Mouse (Mus musculus) brain, adult 10 weeks (tissue): ENCODE results near the gene E130208F15Rik. TPM values are rescaled to one million over a fixed set of nuclear protein-coding genes. Genes with fewer than 3 reads are reported as not detected.

ENCODE experiments used
- polyA plus RNA-seq: library from polyadenylated mRNA; stranded (reverse); fragments of 350-450 nt; fragmentation: Illumina TruSeq; extraction: RNeasy Lipid Tissue Mini Kit (QIAGEN cat#74804); gene quantifications from one replicate; pipeline ENCODE4 v1.2.3, GENCODE M21; 2015; ENCODE audit warnings: low read depth, low replicate concordance

Gene E130208F15Rik
- polyA plus RNA-seq = 0.43 TPM

DNA sequence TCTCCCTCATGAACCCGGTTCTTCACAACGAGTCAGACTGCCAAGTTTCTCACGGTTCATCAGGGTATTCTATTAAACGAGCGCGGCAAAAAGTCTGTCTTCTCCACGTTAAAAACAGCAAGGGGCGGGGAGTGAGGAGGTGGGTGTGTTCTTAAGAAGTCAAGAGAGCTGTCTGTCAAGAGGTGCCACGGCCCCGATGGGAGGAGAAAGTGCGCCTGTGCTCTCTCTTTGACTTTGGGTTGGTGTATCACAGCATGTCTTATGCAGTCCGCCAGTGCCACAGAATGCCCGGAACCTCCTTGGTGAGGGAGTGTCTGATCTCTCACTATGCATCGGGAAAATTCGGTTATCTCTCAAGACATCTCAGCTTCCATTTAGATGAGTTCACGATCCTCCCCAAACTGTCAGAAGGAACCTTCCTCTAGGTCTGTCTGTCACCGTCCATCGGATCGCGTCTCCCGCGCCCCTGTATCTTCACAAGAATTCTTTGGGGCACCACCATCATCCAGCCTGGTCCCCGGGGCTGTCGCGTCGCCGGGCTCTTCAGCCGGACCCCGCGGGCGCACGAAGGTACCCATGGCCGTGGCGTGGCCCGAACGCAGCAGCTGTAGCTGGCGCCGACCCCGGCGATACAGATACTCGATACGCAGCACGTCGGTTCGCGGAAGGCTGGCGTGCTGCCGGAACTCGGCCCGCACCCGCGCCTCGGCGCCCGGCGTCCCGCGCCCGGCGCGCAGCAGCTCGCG is at the start of gene E130208F15Rik:
Gene E130208F15Rik (plus strand): TSS at position 202 of the 746 bp plus-strand sequence.

DNA sequence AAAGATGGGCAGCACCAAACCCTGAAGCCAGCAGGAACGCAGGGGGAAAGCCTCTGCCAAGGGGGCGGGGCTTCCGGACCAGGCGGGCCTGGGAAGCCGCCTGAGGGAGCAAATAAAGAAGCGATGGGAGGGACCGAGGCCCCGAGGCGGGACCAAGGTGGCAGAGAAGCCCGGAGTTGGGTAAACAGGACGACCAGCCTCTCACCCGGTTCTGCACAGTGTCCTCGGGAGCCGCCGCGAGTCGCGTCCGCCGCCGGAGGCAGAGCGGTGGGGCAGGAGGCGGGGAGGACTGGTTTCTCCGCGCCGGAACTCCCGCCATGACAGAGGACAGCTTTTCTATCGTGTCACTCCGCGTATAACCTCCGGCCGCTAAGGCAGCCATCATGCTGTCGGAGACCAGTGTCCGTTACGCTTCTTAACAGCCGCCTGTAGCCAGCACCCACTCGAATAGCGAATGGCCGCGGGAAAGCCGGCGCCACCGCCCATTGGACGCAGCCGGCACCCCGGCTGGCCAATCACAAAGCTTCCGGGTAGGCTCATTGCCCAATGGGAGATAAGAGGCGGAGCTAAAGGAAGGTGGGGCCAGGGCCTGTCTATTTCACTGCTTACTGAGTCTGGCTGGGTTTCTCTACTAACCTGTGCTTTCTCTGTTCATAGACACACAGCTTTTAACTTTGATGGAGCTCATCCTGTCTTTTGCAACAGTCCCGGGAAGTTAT is 41.4 kb upstream of the E130208F15Rik start, which contains the start of the genes Thap8 and Wdr62:
Gene Thap8 (plus strand): TSS at position 144 of the 719 bp plus-strand sequence.
Gene Wdr62 (minus strand): TSS at position 469 of the 719 bp plus-strand sequence.

DNA sequence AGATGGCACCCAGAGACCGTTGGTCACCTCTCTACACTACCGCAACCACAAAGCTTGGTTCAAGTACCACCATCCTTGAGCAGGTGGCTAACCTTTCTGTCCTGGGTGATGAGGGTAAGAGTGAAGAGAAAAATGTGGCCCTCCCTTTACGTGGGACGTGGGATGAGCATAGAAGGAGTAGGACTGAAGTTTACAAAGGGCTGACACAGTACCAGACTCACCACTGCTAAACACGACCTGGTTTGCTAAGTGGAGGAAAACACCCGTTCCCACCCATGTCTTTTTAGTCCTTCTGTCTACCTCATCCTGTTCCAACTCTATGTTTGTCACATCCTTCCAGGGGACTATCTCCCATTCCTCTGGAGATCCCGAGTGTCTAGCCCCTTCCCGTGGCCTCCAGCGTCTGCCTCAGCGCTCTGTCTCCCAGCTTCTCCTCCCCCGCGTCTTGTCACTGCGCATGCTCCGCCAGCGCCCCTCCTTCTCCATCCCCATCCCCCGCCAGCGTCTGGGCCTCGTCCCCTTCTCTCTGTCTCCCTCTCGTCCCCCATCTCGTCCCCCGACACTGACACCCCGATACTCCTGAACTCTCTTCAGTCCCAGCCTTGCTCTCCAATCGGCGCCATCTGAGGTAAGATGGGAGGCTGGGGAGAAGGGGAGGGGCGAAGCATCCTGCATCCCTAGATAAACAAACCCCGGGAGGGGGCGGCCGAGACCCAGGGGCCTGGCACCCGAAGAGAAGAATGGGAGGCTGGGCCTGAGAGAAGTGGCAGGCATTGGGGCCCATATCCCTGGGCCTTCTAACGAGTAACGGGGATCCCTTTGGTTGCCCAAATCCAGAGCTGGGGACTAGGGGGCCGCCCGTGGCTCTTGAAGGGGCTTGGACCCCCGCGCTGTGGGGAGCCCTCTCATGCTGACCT is 30.1 kb upstream of the E130208F15Rik start, which contains the start of gene Clip3:
Gene Clip3 (plus strand): TSS at position 514 of the 917 bp plus-strand sequence.

DNA sequence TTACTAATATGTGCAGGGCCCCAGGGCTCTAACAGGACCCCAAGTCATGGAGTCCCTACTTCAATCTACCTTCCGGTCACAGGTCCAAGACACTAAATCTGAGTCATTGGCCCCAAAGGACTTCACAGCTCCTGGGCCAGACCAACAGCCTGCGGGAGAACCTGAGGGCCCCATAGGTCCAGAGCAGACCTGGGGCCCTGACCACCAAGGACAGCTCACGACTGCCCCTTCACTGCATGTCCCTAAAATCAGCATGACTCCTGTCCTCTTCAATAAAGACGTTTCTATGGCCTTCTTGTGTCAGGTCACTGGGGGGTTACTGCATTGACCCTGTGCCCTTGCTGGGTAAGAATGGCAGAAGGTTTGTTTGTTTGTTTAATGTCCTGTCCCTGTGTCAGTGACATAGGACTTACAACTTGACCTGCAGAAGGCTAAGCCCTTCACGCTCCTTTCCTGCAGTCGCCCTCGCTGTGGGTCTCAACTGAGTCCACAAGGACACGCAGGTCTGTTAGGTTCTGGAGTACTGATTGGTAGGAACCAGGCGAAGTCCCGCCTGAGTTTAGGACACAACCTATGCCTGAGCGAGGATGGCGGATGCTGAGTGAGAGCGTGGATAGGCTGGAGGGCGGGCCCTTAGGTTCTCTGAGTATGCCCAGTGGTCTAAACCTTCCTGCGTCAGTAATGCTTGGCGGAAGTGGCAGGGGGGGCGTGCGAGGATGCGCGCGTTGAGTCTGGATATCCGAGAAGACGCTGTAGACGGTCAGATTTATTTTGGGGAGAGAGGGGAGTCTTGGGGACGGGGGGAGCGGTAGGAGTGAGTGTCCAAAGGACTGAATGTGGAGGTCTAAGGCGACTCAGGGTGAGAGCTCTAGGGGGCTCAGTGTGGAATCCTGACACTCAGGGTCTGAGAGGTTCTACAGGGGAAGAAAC is 13.2 kb upstream of the E130208F15Rik start, which contains the start of gene Alkbh6:
Gene Alkbh6 (plus strand): TSS at position 642 of the 930 bp plus-strand sequence.

DNA sequence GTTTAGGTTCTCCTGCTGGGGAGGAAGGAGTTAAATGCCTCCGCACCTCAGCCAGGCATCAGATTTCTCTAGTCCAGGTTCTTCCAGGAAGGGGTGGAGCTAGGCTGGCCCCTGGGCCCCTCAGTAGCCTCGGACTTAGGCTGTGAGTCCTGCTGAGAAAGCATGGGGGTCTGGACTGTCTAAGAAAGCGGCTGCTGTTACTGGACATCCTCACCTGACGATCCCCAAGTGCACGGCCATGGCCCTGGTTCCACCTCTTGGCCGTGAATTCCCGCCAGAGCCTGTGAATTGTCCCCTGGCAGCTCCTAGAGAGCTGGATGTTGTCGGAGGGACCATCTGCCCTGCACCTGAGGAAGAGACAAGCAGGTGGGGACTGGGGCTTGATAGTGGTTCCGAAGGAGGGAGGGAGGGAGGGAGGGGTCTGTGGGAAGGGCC is 6.8 kb upstream of the E130208F15Rik start, which contains the start of gene Syne4:
Gene Syne4 (plus strand): TSS at position 87 of the 435 bp plus-strand sequence.

DNA sequence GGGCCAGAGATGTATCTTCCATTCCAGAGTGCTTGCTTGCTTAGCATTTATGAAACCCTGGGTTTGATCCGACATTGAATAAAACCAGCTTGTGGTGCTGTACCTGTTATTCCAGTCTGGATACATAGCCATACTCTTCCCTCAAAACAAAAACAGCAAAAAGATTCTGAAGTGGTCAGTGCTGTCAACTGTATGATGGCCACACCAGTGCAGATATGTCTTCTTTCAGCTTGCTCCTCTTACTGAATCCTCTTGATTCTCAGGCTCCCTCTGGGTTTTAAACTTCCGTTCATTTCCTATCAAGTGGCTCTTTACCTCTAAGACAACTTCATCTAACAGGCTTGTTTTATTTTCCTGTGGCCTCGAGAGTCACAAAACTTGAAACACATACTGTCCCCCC is 2.3 kb downstream of the E130208F15Rik start, which contains the start of gene Sdhaf1:
Gene Sdhaf1 (minus strand): TSS at position 101 of the 400 bp plus-strand sequence.

DNA sequence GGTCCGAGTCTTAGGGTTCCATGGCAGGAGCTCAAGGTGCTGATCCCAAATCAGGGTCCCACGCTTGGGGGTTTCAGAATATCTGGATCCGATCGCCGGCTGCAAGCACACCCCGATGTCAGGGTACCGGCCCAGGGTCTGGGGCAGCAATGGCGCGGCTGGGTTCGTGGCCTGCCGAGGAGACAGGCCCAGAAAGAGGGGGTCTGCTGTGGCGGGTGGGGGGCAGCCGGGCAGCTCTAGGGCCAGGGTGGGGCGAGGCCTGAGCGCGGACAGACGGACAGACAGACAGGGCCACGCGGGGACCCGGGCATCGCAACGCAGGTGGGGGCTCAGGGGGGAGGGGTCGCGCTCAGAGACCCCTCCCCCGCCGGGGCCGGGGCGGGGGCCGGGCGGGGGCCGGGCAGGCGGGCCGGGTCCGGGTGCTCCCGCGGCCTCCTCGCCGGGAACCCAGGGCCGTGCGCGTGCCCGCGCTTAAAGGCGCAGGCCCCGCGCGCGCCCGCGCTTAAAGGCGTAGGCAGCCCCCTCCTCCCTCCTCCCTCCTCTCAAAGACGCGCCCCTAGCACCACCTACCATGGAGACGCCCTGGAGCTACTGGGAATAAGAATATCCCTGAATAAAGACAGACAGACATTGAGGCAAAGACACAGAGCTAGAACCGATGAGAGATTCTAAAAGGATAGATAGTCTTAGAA is 41.3 kb downstream of the E130208F15Rik start, which contains the start of gene Lrfn3:
Gene Lrfn3 (minus strand): TSS at position 121 of the 692 bp plus-strand sequence.

Other genes with a start within 250 kb of the E130208F15Rik start
- gene Zfp82, start 248.8 kb upstream of the E130208F15Rik start, polyA plus RNA-seq = 5.0 TPM
- gene Gm26920, start 231.3 kb upstream of the E130208F15Rik start, polyA plus RNA-seq = 0.83 TPM
- gene Zfp566, start 231.2 kb upstream of the E130208F15Rik start, polyA plus RNA-seq = 7.6 TPM
- 67.4 TPM for gene Zfp260, start 227.0 kb upstream of the E130208F15Rik start, polyA plus RNA-seq
- 13.2 TPM for gene Zfp382, start 199.8 kb upstream of the E130208F15Rik start, polyA plus RNA-seq
- 38.1 TPM for gene Zfp146, start 152.0 kb upstream of the E130208F15Rik start, polyA plus RNA-seq
- gene Cox7a1, start 137.6 kb upstream of the E130208F15Rik start, polyA plus RNA-seq = 10.0 TPM
- 226 TPM for gene Capns1, start 122.9 kb upstream of the E130208F15Rik start, polyA plus RNA-seq
- 79.0 TPM for gene Polr2i, start 89.8 kb upstream of the E130208F15Rik start, polyA plus RNA-seq
- gene Tbcb, start 89.5 kb upstream of the E130208F15Rik start, polyA plus RNA-seq = 168 TPM
- not detected for gene Ovol3, start 86.0 kb upstream of the E130208F15Rik start, polyA plus RNA-seq
- not detected for gene Thap8, start 41.6 kb upstream of the E130208F15Rik start, polyA plus RNA-seq
- 1.8 TPM for gene Wdr62, start 41.3 kb upstream of the E130208F15Rik start, polyA plus RNA-seq
- gene Clip3, start 30.0 kb upstream of the E130208F15Rik start, polyA plus RNA-seq = 504 TPM
- gene Alkbh6, start 13.0 kb upstream of the E130208F15Rik start, polyA plus RNA-seq = 87.8 TPM
- 9.7 TPM for gene Syne4, start 6.9 kb upstream of the E130208F15Rik start, polyA plus RNA-seq
- 11.2 TPM for gene Sdhaf1, start 2.2 kb downstream of the E130208F15Rik start, polyA plus RNA-seq
- 13.9 TPM for gene Lrfn3, start 41.0 kb downstream of the E130208F15Rik start, polyA plus RNA-seq
- 90.8 TPM for gene Tyrobp, start 92.0 kb downstream of the E130208F15Rik start, polyA plus RNA-seq
- gene Hcst, start 98.1 kb downstream of the E130208F15Rik start, polyA plus RNA-seq = 1.6 TPM
- 2.7 TPM for gene Nfkbid, start 100.0 kb downstream of the E130208F15Rik start, polyA plus RNA-seq
- 972 TPM for gene Aplp1, start 123.8 kb downstream of the E130208F15Rik start, polyA plus RNA-seq
- gene Kirrel2, start 135.9 kb downstream of the E130208F15Rik start, polyA plus RNA-seq = 9.7 TPM
- gene Nphs1, start 136.6 kb downstream of the E130208F15Rik start, polyA plus RNA-seq = 1.9 TPM
- gene Prodh2, start 171.9 kb downstream of the E130208F15Rik start, polyA plus RNA-seq = not detected
- gene Arhgap33, start 213.3 kb downstream of the E130208F15Rik start, polyA plus RNA-seq = 95.4 TPM
- 7.9 TPM for gene Hspb6, start 230.4 kb downstream of the E130208F15Rik start, polyA plus RNA-seq
- 4.5 TPM for gene Proser3, start 230.6 kb downstream of the E130208F15Rik start, polyA plus RNA-seq
- gene Lin37, start 238.1 kb downstream of the E130208F15Rik start, polyA plus RNA-seq = 51.4 TPM
- gene U2af1l4, start 241.6 kb downstream of the E130208F15Rik start, polyA plus RNA-seq = 85.7 TPM
- 6.7 TPM for gene Gm49396, start 241.6 kb downstream of the E130208F15Rik start, polyA plus RNA-seq
- gene Psenen, start 241.9 kb downstream of the E130208F15Rik start, polyA plus RNA-seq = 158 TPM
- gene Igflr1, start 243.7 kb downstream of the E130208F15Rik start, polyA plus RNA-seq = 1.5 TPM